Mouse (Mus musculus) lung, embryonic 15.5 days (tissue): ENCODE results near the gene Tmem156. TPM values are rescaled to one million over a fixed set of nuclear protein-coding genes. Genes with fewer than 3 reads are reported as not detected.
A peak's percentile ranks its signal among the peaks of the same experiment; 100 is the strongest.

Experiments used
- ATAC-seq: fragments of 200-750 bp; cut with Nextera tagmentation; 2 replicates; pipeline ENCODE4 v1.8.0; 2017; ENCODE audit warnings: moderate number of reproducible peaks, borderline replicate concordance; ENCODE audit not compliant: low FRiP score, low TSS enrichment; ENCODE audit errors: extremely low read depth
- H3K27ac ChIP-seq: fragments of 300-500 bp; sonication (generic); 2 replicates; pipeline ENCODE4 v1.5.1; 2015; ENCODE audit warnings: moderate library complexity, mild to moderate bottlenecking, inconsistent platforms
- H3K27me3 ChIP-seq: fragments of 300-500 bp; sonication (generic); 2 replicates; pipeline ENCODE4 v1.6.1; 2015; ENCODE audit warnings: inconsistent platforms
- H3K36me3 ChIP-seq: fragments of 300-500 bp; sonication (generic); 2 replicates; pipeline ENCODE4 v1.6.1; 2015; ENCODE audit warnings: inconsistent platforms
- H3K4me1 ChIP-seq: fragments of 300-500 bp; sonication (generic); 2 replicates; pipeline ENCODE4 v1.6.1; 2015; ENCODE audit warnings: inconsistent platforms
- H3K4me2 ChIP-seq: fragments of 300-500 bp; sonication (generic); 2 replicates; pipeline ENCODE4 v1.6.1; 2015; ENCODE audit warnings: inconsistent platforms, mild to moderate bottlenecking, moderate library complexity
- H3K4me3 ChIP-seq: fragments of 300-500 bp; sonication (generic); 2 replicates; pipeline ENCODE4 v1.5.1; 2015; ENCODE audit warnings: mild to moderate bottlenecking, inconsistent platforms
- H3K9ac ChIP-seq: fragments of 300-500 bp; sonication (generic); 2 replicates; pipeline ENCODE4 v1.6.1; 2015; ENCODE audit warnings: inconsistent platforms
- H3K9me3 ChIP-seq: fragments of 300-500 bp; sonication (generic); 2 replicates; pipeline ENCODE4 v1.6.1; 2016; ENCODE audit warnings: inconsistent platforms
- WGBS: fragments of 180-500 bp; shearing (Covaris S2); methylation state at CpG from one replicate; pipeline ENCODE4 v1.1.7; 2015; 5-methylcytosine and 5-hydroxymethylcytosine counted together
- polyA plus RNA-seq: library from polyadenylated mRNA; unstranded; fragments of >200 nt; fragmentation: Nextera tagmentation; extraction: Ambion mirVana; gene quantifications from 2 replicates; pipeline ENCODE4 v1.2.1, GENCODE M21; 2015

The Tmem156 gene
- polyA plus RNA-seq, result 0.42 and 0.50 TPM in 2 replicates

DNA sequence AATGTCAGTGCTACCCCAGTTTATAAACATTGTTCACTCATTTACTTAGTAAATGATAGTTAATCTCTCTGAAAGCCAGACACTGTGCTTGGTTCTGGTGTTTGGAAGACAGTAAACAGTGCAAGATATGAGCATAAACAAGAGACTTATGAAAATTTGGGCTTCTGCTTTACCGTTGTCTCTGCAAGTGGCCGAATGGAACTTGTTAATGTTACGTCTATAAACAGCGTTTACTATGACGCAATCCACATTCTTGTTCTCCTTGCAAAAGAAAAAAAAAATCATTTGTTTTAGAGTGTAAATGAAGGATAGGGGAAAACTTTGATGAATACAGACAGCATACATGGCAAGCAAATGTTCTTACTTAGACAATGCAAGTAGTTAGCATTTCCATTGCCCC is at the start of gene Tmem156:
Gene Tmem156, minus strand, starts transcription at position 212 of the 400 bp plus-strand sequence.
- peaks cover 14% of the 10 kb centered on the region for H3K4me1 ChIP-seq
- no peak within 1 kb of the TSS for H3K4me3 ChIP-seq
- H3K36me3 ChIP-seq, result no peaks in the 10 kb centered on the region
- H3K9me3 ChIP-seq, result no peaks in the 10 kb centered on the region
- H3K27ac ChIP-seq, result peak within 1 kb of the TSS; percentile 48; the same call in 1 of the 2 replicates
- H3K9ac ChIP-seq, result no peak within 1 kb of the TSS
- H3K27me3 ChIP-seq, result no peaks in the 10 kb centered on the region
- ATAC-seq, result no peak
- peak within 1 kb of the TSS; percentile 7; the same call in 1 of the 2 replicates for H3K4me2 ChIP-seq
- 30% methylated on average over 5 of the region's 5 CpGs for WGBS

GRCm38 (mm10) chr5:65141242-65141641 is 49.3 kb upstream of the Tmem156 start:
- H3K27ac ChIP-seq, result no peak overlapping the region
- H3K9me3 ChIP-seq, result no peaks in the 10 kb centered on the region
- H3K36me3 ChIP-seq, result peaks cover 16% of the 10 kb centered on the region; the same call in 1 of the 2 replicates
- no peaks in the 10 kb centered on the region for H3K27me3 ChIP-seq
- no peak overlapping the region for H3K4me2 ChIP-seq
- 63% methylated on average over 8 of the region's 8 CpGs for WGBS
- no peak overlapping the region for H3K4me3 ChIP-seq
- no peaks in the 10 kb centered on the region for H3K4me1 ChIP-seq
- no peak for ATAC-seq
- no peak overlapping the region for H3K9ac ChIP-seq

DNA sequence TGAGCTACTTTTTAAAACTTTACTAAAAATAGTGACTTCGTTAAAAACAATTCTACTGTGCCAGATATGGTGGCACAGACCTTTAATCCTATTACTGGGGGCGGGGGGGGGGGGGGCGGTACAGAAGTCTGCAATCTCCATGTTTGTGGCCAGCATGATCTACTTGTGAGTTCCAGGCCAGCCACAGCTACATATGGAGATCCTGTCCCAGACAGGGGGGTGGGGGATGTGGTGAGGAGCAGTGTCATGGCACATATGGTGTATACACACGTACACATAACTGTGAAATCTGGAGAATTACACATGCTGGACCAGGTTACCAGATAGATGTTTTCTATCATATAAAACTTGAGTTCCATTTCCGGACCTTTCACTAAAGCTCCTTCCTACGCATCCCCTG is 45.1 kb upstream of the Tmem156 start:
- Histone ChIP-seq H3K4me2 (no peak overlapping the region), H3K27ac (no peak overlapping the region), H3K9ac (no peak overlapping the region), H3K27me3 (no peaks in the 10 kb centered on the region), H3K4me1 (no peaks in the 10 kb centered on the region), H3K36me3 (0 out of 2 replicates have a peak, but pooled peaks cover 3% of the 10 kb centered on the region), H3K4me3 (no peak overlapping the region), H3K9me3 (no peaks in the 10 kb centered on the region)
- no peak for ATAC-seq
- 83% methylated on average over 6 of the region's 6 CpGs for WGBS

DNA sequence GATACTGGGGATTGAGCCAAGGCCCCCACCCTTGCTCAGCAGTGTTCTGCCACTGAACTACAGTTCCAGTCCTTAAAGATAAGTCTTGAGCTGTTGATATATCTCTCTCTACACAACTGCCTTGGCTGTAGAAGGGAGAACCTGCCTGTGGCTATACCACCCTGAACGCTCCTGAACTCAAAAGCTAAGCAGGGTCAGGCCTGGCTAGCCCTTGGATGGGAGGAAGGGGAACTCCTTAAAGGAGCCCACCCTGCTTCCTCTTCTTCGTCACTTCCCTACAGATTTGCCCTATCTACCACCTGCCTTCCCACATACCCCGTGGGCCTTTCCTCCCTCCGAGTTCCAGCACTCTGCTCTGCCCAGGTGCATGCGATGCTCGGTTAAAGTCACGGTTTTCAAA is 44.2 kb upstream of the Tmem156 start:
- Histone ChIP-seq H3K9ac (no peak overlapping the region), H3K27ac (no peak overlapping the region), H3K36me3 (no peaks in the 10 kb centered on the region), H3K9me3 (no peaks in the 10 kb centered on the region), H3K27me3 (no peaks in the 10 kb centered on the region), H3K4me1 (no peaks in the 10 kb centered on the region), H3K4me2 (no peak overlapping the region), H3K4me3 (no peak overlapping the region)
- 74% methylated on average over 7 of the region's 7 CpGs for WGBS
- no peak for ATAC-seq

- WGBS, result 28% methylated on average over 20 of the region's 20 CpGs
- H3K36me3 ChIP-seq, result no peaks in the 10 kb centered on the region
- H3K27ac ChIP-seq, result no peak overlapping the region
- no peaks in the 10 kb centered on the region for H3K27me3 ChIP-seq
- peak overlapping the region; percentile 57 for H3K4me2 ChIP-seq
- H3K9ac ChIP-seq, result peak overlapping the region; percentile 29; the same call in 1 of the 2 replicates
- peak overlapping the region; percentile 32 for H3K4me3 ChIP-seq
- no peak for ATAC-seq
- H3K9me3 ChIP-seq, result no peaks in the 10 kb centered on the region
- H3K4me1 ChIP-seq, result no peaks in the 10 kb centered on the region
Observed at GRCm38 (mm10) chr5:65131211-65131879, 39.4 kb upstream of the Tmem156 start.

GRCm38 (mm10) chr5:65130528-65131210 is 38.7 kb upstream of the Tmem156 start:
- no peaks in the 10 kb centered on the region for H3K4me1 ChIP-seq
- peak overlapping the region; percentile 29; the same call in 1 of the 2 replicates for H3K9ac ChIP-seq
- H3K4me2 ChIP-seq, result peak overlapping the region; percentile 57
- H3K9me3 ChIP-seq, result no peaks in the 10 kb centered on the region
- no peak for ATAC-seq
- H3K4me3 ChIP-seq, result peak overlapping the region; percentile 32
- H3K27me3 ChIP-seq, result no peaks in the 10 kb centered on the region
- H3K27ac ChIP-seq, result no peak overlapping the region
- WGBS, result 10% methylated on average over 12 of the region's 12 CpGs
- H3K36me3 ChIP-seq, result no peaks in the 10 kb centered on the region

- ATAC-seq, result no peak
- Histone ChIP-seq H3K9me3 (no peaks in the 10 kb centered on the region), H3K4me2 (no peak overlapping the region), H3K27me3 (no peaks in the 10 kb centered on the region), H3K9ac (no peak overlapping the region), H3K36me3 (no peaks in the 10 kb centered on the region), H3K4me1 (no peaks in the 10 kb centered on the region), H3K27ac (no peak overlapping the region), H3K4me3 (no peak overlapping the region)
- WGBS, result 62% methylated on average over 2 of the region's 2 CpGs
Observed at GRCm38 (mm10) chr5:65128481-65128880, 36.5 kb upstream of the Tmem156 start.

GRCm38 (mm10) chr5:65126137-65126536 is 34.2 kb upstream of the Tmem156 start:
- Histone ChIP-seq H3K36me3 (no peaks in the 10 kb centered on the region), H3K9ac (no peak overlapping the region), H3K9me3 (no peaks in the 10 kb centered on the region), H3K4me3 (no peak overlapping the region), H3K27ac (no peak overlapping the region), H3K4me1 (no peaks in the 10 kb centered on the region), H3K27me3 (no peaks in the 10 kb centered on the region), H3K4me2 (no peak overlapping the region)
- no peak for ATAC-seq
- WGBS, result 93% methylated on average over 1 of the region's 1 CpGs

DNA sequence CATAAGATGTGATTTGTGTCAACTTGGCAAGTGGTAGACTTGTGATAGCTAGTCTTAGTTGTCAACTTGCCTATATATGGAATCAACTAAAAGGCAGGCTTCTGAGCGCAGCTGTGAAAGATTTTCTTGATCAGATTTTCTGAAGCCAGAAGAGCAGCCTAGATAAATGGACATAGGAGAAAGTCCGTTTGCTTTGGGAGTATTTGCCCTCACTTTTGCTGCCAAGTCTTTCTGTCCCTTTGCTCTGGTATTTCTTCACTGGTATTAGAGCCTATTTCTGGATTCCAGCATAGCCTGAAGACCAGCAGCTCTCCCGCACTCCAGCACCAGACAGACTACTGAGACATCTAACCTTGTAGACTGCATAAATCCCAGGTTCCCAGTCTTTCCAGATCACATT is 30.7 kb upstream of the Tmem156 start:
- ATAC-seq, result no peak
- Histone ChIP-seq H3K9ac (no peak overlapping the region), H3K4me2 (no peak overlapping the region), H3K27me3 (no peaks in the 10 kb centered on the region), H3K4me3 (no peak overlapping the region), H3K36me3 (no peaks in the 10 kb centered on the region), H3K9me3 (no peaks in the 10 kb centered on the region), H3K27ac (no peak overlapping the region), H3K4me1 (no peaks in the 10 kb centered on the region)
- 73% methylated on average over 3 of the region's 3 CpGs for WGBS

DNA sequence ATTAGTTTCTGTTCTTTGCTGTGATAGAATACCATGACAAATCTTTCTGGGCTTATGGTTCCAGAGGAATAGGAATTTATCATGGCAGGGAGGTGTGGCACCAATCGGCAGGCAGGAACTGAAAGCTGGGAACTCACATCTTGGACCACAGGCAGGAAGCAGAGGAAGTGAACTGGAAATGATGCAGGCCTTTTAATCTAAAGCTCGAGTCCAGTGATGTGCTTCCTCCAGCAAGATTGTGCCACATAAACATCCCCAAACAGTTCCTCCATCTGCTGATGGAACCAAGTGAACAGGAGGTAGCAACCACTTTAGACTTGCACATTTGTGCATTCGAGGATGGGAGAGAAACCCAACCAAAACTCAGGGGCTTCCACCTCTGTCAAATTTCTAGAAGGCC is 28.0 kb upstream of the Tmem156 start:
- H3K36me3 ChIP-seq, result peaks cover 12% of the 10 kb centered on the region; the same call in 1 of the 2 replicates
- no peak overlapping the region for H3K4me2 ChIP-seq
- H3K27ac ChIP-seq, result peak overlapping the region; percentile 20; the same call in 1 of the 2 replicates
- H3K9me3 ChIP-seq, result no peaks in the 10 kb centered on the region
- no peak overlapping the region for H3K9ac ChIP-seq
- no peak overlapping the region for H3K4me3 ChIP-seq
- H3K27me3 ChIP-seq, result no peaks in the 10 kb centered on the region
- WGBS, result 53% methylated on average over 3 of the region's 3 CpGs
- H3K4me1 ChIP-seq, result no peaks in the 10 kb centered on the region
- no peak for ATAC-seq

GRCm38 (mm10) chr5:65119495-65119894 is 27.6 kb upstream of the Tmem156 start:
- no peak overlapping the region for H3K4me2 ChIP-seq
- 73% methylated on average over 1 of the region's 1 CpGs for WGBS
- no peaks in the 10 kb centered on the region for H3K9me3 ChIP-seq
- no peak overlapping the region for H3K9ac ChIP-seq
- ATAC-seq, result no peak
- no peaks in the 10 kb centered on the region for H3K27me3 ChIP-seq
- peak overlapping the region; percentile 45; the same call in 1 of the 2 replicates for H3K27ac ChIP-seq
- no peaks in the 10 kb centered on the region for H3K4me1 ChIP-seq
- H3K4me3 ChIP-seq, result no peak overlapping the region
- H3K36me3 ChIP-seq, result peaks cover 12% of the 10 kb centered on the region; the same call in 1 of the 2 replicates

GRCm38 (mm10) chr5:65116789-65117188 is 24.9 kb upstream of the Tmem156 start:
- H3K4me3 ChIP-seq, result no peak overlapping the region
- H3K27me3 ChIP-seq, result no peaks in the 10 kb centered on the region
- no peak overlapping the region for H3K27ac ChIP-seq
- H3K9ac ChIP-seq, result no peak overlapping the region
- 0 out of 2 replicates have a peak, but pooled peaks cover 6% of the 10 kb centered on the region for H3K4me1 ChIP-seq
- ATAC-seq, result no peak
- H3K9me3 ChIP-seq, result no peaks in the 10 kb centered on the region
- 98% methylated on average over 2 of the region's 2 CpGs for WGBS
- H3K4me2 ChIP-seq, result no peak overlapping the region
- H3K36me3 ChIP-seq, result peaks cover 12% of the 10 kb centered on the region; the same call in 1 of the 2 replicates
